Mouse (Mus musculus): ENCODE measurements around the gene Wfikkn1.

- no peak for TF ChIP-seq CTCF (IDR thresholded peaks at IDR 0.05; ENCODE audit: low read depth)
- TF ChIP-seq EP300 (IDR thresholded peaks at IDR 0.05; ENCODE audit: low read depth): no peak
Observed at GRCm38 (mm10) chr17:25907640-25908039, 27.0 kb upstream of the Wfikkn1 start.
